In the genomic region with DNA sequence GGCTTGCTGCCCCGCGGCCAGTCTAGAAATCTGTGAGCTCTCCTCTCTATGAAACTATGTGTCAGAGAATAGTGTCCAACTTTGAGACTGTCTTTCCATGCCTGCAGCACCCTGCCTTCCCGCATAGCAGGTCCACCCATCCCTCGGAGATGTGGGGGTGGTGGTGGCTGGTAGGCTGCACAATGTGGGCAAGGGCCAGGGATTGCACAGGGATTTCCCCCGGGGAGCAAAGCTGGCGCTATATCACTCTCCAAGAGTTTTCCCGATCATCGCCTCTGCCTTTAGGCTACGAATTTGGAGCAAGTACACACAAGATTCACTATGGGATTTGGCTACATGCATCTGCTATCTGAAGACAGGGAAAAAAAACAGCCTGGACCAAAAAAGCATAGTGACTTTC, we compare ENCODE assay signal across 18 mouse cellular contexts. TPM values are rescaled to one million over a fixed set of nuclear protein-coding genes. Genes with fewer than 3 reads are reported as not detected.
DNase-seq lines count a peak whose midpoint lies in the region; ATAC-seq lines count a peak whose summit lies in the region.
"Had no signal": no experiment of that assay in that cellular context is flagged by ENCODE, and none has a peak within 500 bp of the region (broad histone marks: within the 10 kb centered on the region; RNA-seq: fewer than 3 reads in every experiment).

No protein-coding gene starts in this region.

- H3K4me2 ChIP-seq in heart, embryonic 14.5 days (ENCODE audit: low read length): peak overlapping the region; percentile 62; the same call in 1 of the 2 replicates
- H3K4me2 ChIP-seq in midbrain, embryonic 11.5 days: no peak overlapping the region
- no peak overlapping the region; the same call in 1 of the 2 replicates for H3K4me2 ChIP-seq in midbrain, embryonic 14.5 days (ENCODE audit: low read length)

- ATAC-seq in heart, embryonic 14.5 days (ENCODE audit: insufficient number of reproducible peaks, insufficient read depth, low FRiP score, low read depth): no peak
- no peak for ATAC-seq in midbrain, embryonic 11.5 days (ENCODE audit: low FRiP score)
- ATAC-seq in midbrain, embryonic 14.5 days (ENCODE audit: low FRiP score, low TSS enrichment): no peak

- H3K27ac ChIP-seq in heart, embryonic 14.5 days (replicated peaks in 1 of 2; ENCODE audit: control insufficient read depth in 1 of 2, insufficient read depth in 1 of 2, low read depth in 2 of 2, low read length in 2 of 2): no peak overlapping the region
- H3K27ac ChIP-seq in midbrain, embryonic 11.5 days (ENCODE audit: low read depth, low read length): no peak overlapping the region
- H3K27ac ChIP-seq in midbrain, embryonic 14.5 days (replicated peaks; ENCODE audit: low read depth, low read length): no peak overlapping the region
- H3K27ac ChIP-seq: limb, embryonic 13.5 days had no signal

- no peaks in the 10 kb centered on the region for H3K4me1 ChIP-seq in heart, embryonic 14.5 days (ENCODE audit: control insufficient read depth in 2 of 2, insufficient read depth in 2 of 2, low read length in 2 of 2)
- H3K4me1 ChIP-seq in midbrain, embryonic 11.5 days (ENCODE audit: control insufficient read depth, insufficient read depth, low read length): no peaks in the 10 kb centered on the region; the same call in 1 of the 2 replicates
- no peaks in the 10 kb centered on the region for H3K4me1 ChIP-seq in midbrain, embryonic 14.5 days (ENCODE audit: control insufficient read depth, insufficient read depth, low read length)
- H3K4me1 ChIP-seq: limb, embryonic 13.5 days had no signal

- H3K36me3 ChIP-seq in heart, embryonic 14.5 days (ENCODE audit: control insufficient read depth, insufficient read depth, low read length): no peaks in the 10 kb centered on the region
- no peaks in the 10 kb centered on the region for H3K36me3 ChIP-seq in midbrain, embryonic 11.5 days (ENCODE audit: control insufficient read depth, insufficient read depth, low read length)
- H3K36me3 ChIP-seq in midbrain, embryonic 14.5 days (ENCODE audit: control insufficient read depth, insufficient read depth, low read length): no peaks in the 10 kb centered on the region
- H3K36me3 ChIP-seq: limb, embryonic 13.5 days had no signal

- H3K27me3 ChIP-seq in heart, embryonic 14.5 days (ENCODE audit: control insufficient read depth, insufficient read depth, low read length): no peaks in the 10 kb centered on the region
- no peaks in the 10 kb centered on the region for H3K27me3 ChIP-seq in midbrain, embryonic 11.5 days (ENCODE audit: control insufficient read depth, insufficient read depth, low read length)
- no peaks in the 10 kb centered on the region for H3K27me3 ChIP-seq in midbrain, embryonic 14.5 days (ENCODE audit: control insufficient read depth, insufficient read depth, low read length)
- H3K27me3 ChIP-seq: limb, embryonic 13.5 days had no signal

- H3K4me3 ChIP-seq in heart, embryonic 14.5 days (ENCODE audit: control insufficient read depth in 1 of 2, insufficient read depth in 1 of 2, low read depth in 1 of 2, low read length in 2 of 2): no peak overlapping the region
- no peak overlapping the region for H3K4me3 ChIP-seq in midbrain, embryonic 11.5 days (ENCODE audit: low read depth, low read length)
- no peak overlapping the region for H3K4me3 ChIP-seq in midbrain, embryonic 14.5 days (replicated peaks; ENCODE audit: low read depth, low read length)

- 66% methylated on average over 9 of the region's 9 CpGs for WGBS in heart, embryonic 14.5 days
- WGBS in midbrain, embryonic 11.5 days: 67% methylated on average over 9 of the region's 9 CpGs
- WGBS in midbrain, embryonic 14.5 days: 70% methylated on average over 9 of the region's 9 CpGs

- no peak overlapping the region for H3K9ac ChIP-seq in heart, embryonic 14.5 days (ENCODE audit: low read length)
- H3K9ac ChIP-seq in midbrain, embryonic 11.5 days (ENCODE audit: low read length): no peak overlapping the region
- H3K9ac ChIP-seq in midbrain, embryonic 14.5 days (replicated peaks; ENCODE audit: low read length): no peak overlapping the region
- H3K9ac ChIP-seq: limb, embryonic 13.5 days had no signal

- H3K9me3 ChIP-seq in heart, embryonic 14.5 days (ENCODE audit: control insufficient read depth, low read length): no peaks in the 10 kb centered on the region
- H3K9me3 ChIP-seq in midbrain, embryonic 11.5 days (ENCODE audit: control insufficient read depth, low read length): no peaks in the 10 kb centered on the region
- no peaks in the 10 kb centered on the region for H3K9me3 ChIP-seq in midbrain, embryonic 14.5 days (ENCODE audit: control insufficient read depth, low read length)
- H3K9me3 ChIP-seq: limb, embryonic 13.5 days had no signal

- peak; percentile 32 for DNase-seq in adrenal gland, postnatal 10 days
- no peak for DNase-seq in adrenal gland, postnatal 14 days
- no peak for DNase-seq in heart, postnatal 14 days
- DNase-seq in midbrain, embryonic 11.5 days (ENCODE audit: low spot score, missing footprints): peak; percentile 83
- DNase-seq in midbrain, embryonic 14.5 days: no peak
- peak; percentile 2 for DNase-seq in naive thymus-derived CD4-positive, alpha-beta T cell, adult 2 months (ENCODE audit: low read depth)
- DNase-seq in urinary bladder, postnatal 14 days (ENCODE audit: low spot score): no peak

- intact Hi-C loops in heart, postnatal 14 days (cut with DNase I): loop anchor here (5.0 kb wide), 1 partner anchor 425 kb away; no protein-coding TSS in a partner anchor

RNA-seq across cellular contexts. Expression of gene 4930579F01Rik, which starts 3.9 kb away (rescaled TPM):
- not detected for total RNA-seq in adrenal gland, postnatal 10 days (2021)
- total RNA-seq in adrenal gland, postnatal 14 days (2021): not detected in 2 replicates
- polyA plus RNA-seq in heart, embryonic 14.5 days (2014; fragmentation: Nextera tagmentation; extraction: Ambion mirVana): not detected in 2 replicates
- total RNA-seq in heart, postnatal 14 days (2021): not detected
- not detected in 2 replicates for polyA plus RNA-seq in midbrain, embryonic 11.5 days (2014; fragmentation: Nextera tagmentation; extraction: Ambion mirVana)
- not detected in 2 replicates for polyA plus RNA-seq in midbrain, embryonic 14.5 days (2014; fragmentation: Nextera tagmentation; extraction: Ambion mirVana)
- total RNA-seq: adrenal gland, adult 2 months; gastrocnemius, postnatal 25 days; layer of hippocampus, postnatal 10 days; MEL; neutrophil, adult 5-6 weeks had no signal
- polyA plus RNA-seq: adrenal gland, adult 2 months; embryonic facial prominence, embryonic 11.5 days; intestine, embryonic 14.5 days; small intestine, adult 2 months; thymus, adult 2 months had no signal

RNA-seq across cellular contexts. Expression of gene Adh7, which starts 20.0 kb away (rescaled TPM):
- 10 to 100 TPM; 10.8 to 23.5 TPM for total RNA-seq in adrenal gland, postnatal 10 days (2021)
- 18.2 and 24.3 TPM in 2 replicates for total RNA-seq in adrenal gland, postnatal 14 days (2021)
- not detected in 2 replicates for polyA plus RNA-seq in heart, embryonic 14.5 days (2014; fragmentation: Nextera tagmentation; extraction: Ambion mirVana)
- total RNA-seq in heart, postnatal 14 days (2021): under 1 TPM in 1 of 2 experiments, not detected in 1; 0.57 TPM
- 0.11 and 0.16 TPM in 2 replicates for polyA plus RNA-seq in midbrain, embryonic 11.5 days (2014; fragmentation: Nextera tagmentation; extraction: Ambion mirVana)
- polyA plus RNA-seq in midbrain, embryonic 14.5 days (2014; fragmentation: Nextera tagmentation; extraction: Ambion mirVana): 1.1 and 1.4 TPM in 2 replicates
- total RNA-seq: MEL; neutrophil, adult 5-6 weeks had no signal
- polyA plus RNA-seq: embryonic facial prominence, embryonic 11.5 days; intestine, embryonic 14.5 days had no signal

RNA-seq across cellular contexts. Expression of gene Mttp, which starts 52.8 kb away (rescaled TPM):
- total RNA-seq in adrenal gland, postnatal 10 days (2021): 10 to 100 TPM; 16.3 to 30.1 TPM
- 8.0 and 22.6 TPM in 2 replicates for total RNA-seq in adrenal gland, postnatal 14 days (2021)
- 6.9 and 7.5 TPM in 2 replicates for polyA plus RNA-seq in heart, embryonic 14.5 days (2014; fragmentation: Nextera tagmentation; extraction: Ambion mirVana)
- 1 to 10 TPM; 5.8 to 6.9 TPM for total RNA-seq in heart, postnatal 14 days (2021)
- 10.0 and 10.7 TPM in 2 replicates for polyA plus RNA-seq in midbrain, embryonic 11.5 days (2014; fragmentation: Nextera tagmentation; extraction: Ambion mirVana)
- polyA plus RNA-seq in midbrain, embryonic 14.5 days (2014; fragmentation: Nextera tagmentation; extraction: Ambion mirVana): 6.6 and 7.0 TPM in 2 replicates

RNA-seq across cellular contexts. Expression of gene Trmt10a, which starts 54.3 kb away (rescaled TPM):
- total RNA-seq in adrenal gland, postnatal 10 days (2021): 10 to 100 TPM in 1 of 2 experiments, 1 to 10 TPM in 1; 8.2 to 10.9 TPM
- 11.7 and 14.7 TPM in 2 replicates for total RNA-seq in adrenal gland, postnatal 14 days (2021)
- polyA plus RNA-seq in heart, embryonic 14.5 days (2014; fragmentation: Nextera tagmentation; extraction: Ambion mirVana): 7.0 and 7.7 TPM in 2 replicates
- 1 to 10 TPM; 1.6 to 3.4 TPM for total RNA-seq in heart, postnatal 14 days (2021)
- polyA plus RNA-seq in midbrain, embryonic 11.5 days (2014; fragmentation: Nextera tagmentation; extraction: Ambion mirVana): 14.9 and 19.5 TPM in 2 replicates
- 7.6 and 10.1 TPM in 2 replicates for polyA plus RNA-seq in midbrain, embryonic 14.5 days (2014; fragmentation: Nextera tagmentation; extraction: Ambion mirVana)

Comparison
In these comparisons a context has a peak if more than half of its experiments do, and no peak if none do; other contexts are left out.
1. DNase-seq: peak in adrenal gland, postnatal 10 days (single experiment), midbrain, embryonic 11.5 days (single experiment) and naive thymus-derived CD4-positive, alpha-beta T cell, adult 2 months (single experiment); none in adrenal gland, postnatal 14 days (single experiment), heart, postnatal 14 days (0 of 2), midbrain, embryonic 14.5 days (single experiment) and urinary bladder, postnatal 14 days (single experiment).
2. RNA of gene Adh7, which starts 20.0 kb away (total RNA-seq): 18.2 to 24.3 TPM in adrenal gland, postnatal 14 days and 10.8 to 23.5 TPM in adrenal gland, postnatal 10 days; 0.57 TPM in heart, postnatal 14 days; every median in the first group is over 4 times any median in the second.